Mouse (Mus musculus) bone marrow macrophage, adult 2 months (primary cell): ENCODE results near the gene Isoc2b.

ENCODE experiments used
- CTCF ChIP-seq: IDR thresholded peaks from 2 replicates; pipeline ENCODE4 v1.5.1; 2012; ENCODE audit warnings: low read depth, mild to moderate bottlenecking, low read length, moderate library complexity
- POLR2A ChIP-seq: IDR thresholded peaks from 2 replicates; pipeline ENCODE4 v1.6.1; 2012; ENCODE audit warnings: mild to moderate bottlenecking, low read depth, low read length, borderline replicate concordance

GRCm38 (mm10) chr7:4821690-4822089, 48.4 kb downstream of the Isoc2b start:
- TF ChIP-seq POLR2A (no peak), CTCF (no peak)
